Mouse (Mus musculus): ENCODE data around the gene Npm3. TPM values are rescaled to one million over a fixed set of nuclear protein-coding genes. Genes with fewer than 3 reads are reported as not detected.
A peak's percentile ranks its signal among the peaks of the same experiment; 100 is the strongest.

Gene Npm3
- 12.0 and 12.4 TPM in 2 replicates for polyA plus RNA-seq (2016; fragmentation: Nextera tagmentation; extraction: Ambion mirVana)

GRCm38 (mm10) chr19:45749243-45750043 is at the start of gene Npm3:
TSS of gene Npm3 (minus strand) at chr19:45749591.
- Histone ChIP-seq H3K4me1 (peaks cover 47% of the 10 kb centered on the region), H3K27ac (replicated peaks) (peak within 1 kb of the TSS; percentile 88), H3K27me3 (replicated peaks; ENCODE audit: low read depth, poor library complexity, severe bottlenecking) (peaks cover 35% of the 10 kb centered on the region), H3K36me3 (replicated peaks) (peaks cover 37% of the 10 kb centered on the region), H3K9me3 (no peaks in the 10 kb centered on the region), H3K4me3 (peak within 1 kb of the TSS; percentile 98)
- WGBS = under 1% methylated on average over 59 of the region's 60 CpGs
- peak; percentile 93 for DNase-seq (ENCODE audit: low spot score)

GRCm38 (mm10) chr19:45796879-45797278 is 47.5 kb upstream of the Npm3 start:
- WGBS = 77% methylated on average over 15 of the region's 15 CpGs
- Histone ChIP-seq H3K27me3 (replicated peaks; ENCODE audit: low read depth, poor library complexity, severe bottlenecking) (no peaks in the 10 kb centered on the region; the same call in 1 of the 2 replicates), H3K36me3 (replicated peaks) (no peaks in the 10 kb centered on the region), H3K9me3 (no peaks in the 10 kb centered on the region), H3K4me1 (peaks cover 12% of the 10 kb centered on the region), H3K27ac (replicated peaks) (no peak overlapping the region), H3K4me3 (no peak overlapping the region)
- no peak for DNase-seq (ENCODE audit: low spot score)

DNA sequence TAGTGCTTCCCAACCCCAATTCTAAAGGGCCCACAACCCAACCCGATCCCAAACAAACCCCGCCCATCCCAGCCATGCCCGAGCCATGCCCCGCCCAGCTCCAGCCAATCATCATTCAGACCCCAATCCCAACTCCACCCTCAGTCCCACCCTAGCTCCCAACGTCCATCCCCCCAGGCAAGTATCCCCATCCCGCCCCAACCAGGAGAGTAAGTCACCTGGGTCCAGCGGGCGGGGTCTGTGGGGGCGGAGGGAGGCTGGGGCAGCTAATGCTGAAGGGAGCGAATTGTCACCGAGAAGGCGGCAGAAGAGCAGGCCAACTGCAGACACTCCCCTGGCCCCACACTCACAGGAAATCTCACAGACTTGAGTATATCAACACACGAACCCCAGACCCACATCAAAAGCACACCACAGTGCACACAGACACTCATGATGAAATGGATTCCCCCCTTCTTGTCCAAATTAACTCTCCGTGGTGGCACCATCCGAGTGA is 46.7 kb upstream of the Npm3 start:
- Histone ChIP-seq H3K9me3 (no peaks in the 10 kb centered on the region), H3K36me3 (replicated peaks) (no peaks in the 10 kb centered on the region), H3K27me3 (replicated peaks; ENCODE audit: low read depth, poor library complexity, severe bottlenecking) (no peaks in the 10 kb centered on the region; the same call in 1 of the 2 replicates), H3K27ac (replicated peaks) (peak overlapping the region; percentile 14; the same call in 1 of the 2 replicates), H3K4me1 (peaks cover 12% of the 10 kb centered on the region), H3K4me3 (peak overlapping the region; percentile 52)
- WGBS = 7% methylated on average over 15 of the region's 15 CpGs
- peak; percentile 76 for DNase-seq (ENCODE audit: low spot score)

DNA sequence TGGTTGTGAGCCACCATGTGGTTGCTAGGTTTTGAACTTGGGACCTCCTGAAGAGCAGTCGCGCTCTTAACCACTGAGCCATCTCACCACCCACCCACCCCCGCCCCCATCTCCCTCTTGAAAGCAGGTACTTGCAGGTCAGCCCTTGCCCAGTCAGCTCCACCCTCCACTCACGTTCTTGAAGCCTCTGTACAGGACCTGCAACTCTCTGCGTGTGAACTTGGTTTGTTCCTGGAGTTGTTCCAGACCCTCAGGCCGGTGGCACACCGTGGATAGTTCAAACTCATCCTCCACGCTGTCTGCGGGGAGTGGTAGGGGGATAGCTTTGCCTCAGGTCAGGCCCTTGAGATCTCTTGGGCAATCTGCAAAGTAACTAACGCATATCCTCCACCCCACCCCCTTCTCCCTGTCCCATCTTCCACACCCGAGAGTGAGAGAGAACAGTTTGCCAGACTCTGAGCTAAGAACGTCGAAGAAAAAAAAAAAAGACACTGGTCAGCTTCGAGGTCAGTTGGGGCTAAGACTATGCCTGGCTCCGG is 46.1 kb upstream of the Npm3 start:
- peak overlapping the region; percentile 52 for H3K4me3 ChIP-seq

GRCm38 (mm10) chr19:45794718-45795117 is 45.3 kb upstream of the Npm3 start:
- no peak for DNase-seq (ENCODE audit: low spot score)
- no peak overlapping the region for H3K27ac ChIP-seq (replicated peaks)
- peaks cover 15% of the 10 kb centered on the region for H3K4me1 ChIP-seq
- 78% methylated on average over 6 of the region's 6 CpGs for whole genome bisulfite sequencing
- no peaks in the 10 kb centered on the region; the same call in 1 of the 2 replicates for H3K27me3 ChIP-seq (replicated peaks; ENCODE audit: low read depth, poor library complexity, severe bottlenecking)
- H3K9me3 ChIP-seq = no peaks in the 10 kb centered on the region
- no peak overlapping the region for H3K4me3 ChIP-seq
- no peaks in the 10 kb centered on the region for H3K36me3 ChIP-seq (replicated peaks)

More for the DNA sequence above, 46.1 kb upstream of the Npm3 start:
- Histone ChIP-seq H3K27ac (replicated peaks) (no peak overlapping the region), H3K9me3 (no peaks in the 10 kb centered on the region), H3K36me3 (replicated peaks) (no peaks in the 10 kb centered on the region), H3K27me3 (replicated peaks; ENCODE audit: low read depth, poor library complexity, severe bottlenecking) (no peaks in the 10 kb centered on the region; the same call in 1 of the 2 replicates), H3K4me1 (peaks cover 15% of the 10 kb centered on the region)
- WGBS = 33% methylated on average over 15 of the region's 15 CpGs
- DNase-seq (ENCODE audit: low spot score) = no peak

- DNase-seq (ENCODE audit: low spot score) = no peak
- no peaks in the 10 kb centered on the region for H3K36me3 ChIP-seq (replicated peaks)
- H3K27me3 ChIP-seq (replicated peaks; ENCODE audit: low read depth, poor library complexity, severe bottlenecking) = no peaks in the 10 kb centered on the region; the same call in 1 of the 2 replicates
- peaks cover 15% of the 10 kb centered on the region for H3K4me1 ChIP-seq
- H3K27ac ChIP-seq (replicated peaks) = no peak overlapping the region; the same call in 1 of the 2 replicates
- 82% methylated on average over 6 of the region's 6 CpGs for WGBS
- H3K9me3 ChIP-seq = no peaks in the 10 kb centered on the region
- no peak overlapping the region for H3K4me3 ChIP-seq
These were observed 43.0 kb upstream of the Npm3 start for GRCm38 (mm10) chr19:45792404-45792803.

- WGBS = 78% methylated on average over 13 of the region's 13 CpGs
- no peak for DNase-seq (ENCODE audit: low spot score)
- H3K27ac ChIP-seq (replicated peaks) = no peak overlapping the region
- H3K9me3 ChIP-seq = no peaks in the 10 kb centered on the region
- 0 out of 2 replicates have a peak, but pooled peaks cover 4% of the 10 kb centered on the region for H3K4me1 ChIP-seq
- H3K27me3 ChIP-seq (replicated peaks; ENCODE audit: low read depth, poor library complexity, severe bottlenecking) = no peaks in the 10 kb centered on the region
- no peak overlapping the region for H3K4me3 ChIP-seq
- H3K36me3 ChIP-seq (replicated peaks) = no peaks in the 10 kb centered on the region
These were observed 40.8 kb upstream of the Npm3 start for GRCm38 (mm10) chr19:45789888-45790874.

- no peak for DNase-seq (ENCODE audit: low spot score)
- no peaks in the 10 kb centered on the region for H3K27me3 ChIP-seq (replicated peaks; ENCODE audit: low read depth, poor library complexity, severe bottlenecking)
- no peaks in the 10 kb centered on the region for H3K9me3 ChIP-seq
- H3K36me3 ChIP-seq (replicated peaks) = no peaks in the 10 kb centered on the region
- no peak overlapping the region for H3K27ac ChIP-seq (replicated peaks)
- H3K4me1 ChIP-seq = 0 out of 2 replicates have a peak, but pooled peaks cover 4% of the 10 kb centered on the region
- no peak overlapping the region for H3K4me3 ChIP-seq
- WGBS = 82% methylated on average over 7 of the region's 7 CpGs
These were observed 40.0 kb upstream of the Npm3 start for GRCm38 (mm10) chr19:45789365-45789764.

DNA sequence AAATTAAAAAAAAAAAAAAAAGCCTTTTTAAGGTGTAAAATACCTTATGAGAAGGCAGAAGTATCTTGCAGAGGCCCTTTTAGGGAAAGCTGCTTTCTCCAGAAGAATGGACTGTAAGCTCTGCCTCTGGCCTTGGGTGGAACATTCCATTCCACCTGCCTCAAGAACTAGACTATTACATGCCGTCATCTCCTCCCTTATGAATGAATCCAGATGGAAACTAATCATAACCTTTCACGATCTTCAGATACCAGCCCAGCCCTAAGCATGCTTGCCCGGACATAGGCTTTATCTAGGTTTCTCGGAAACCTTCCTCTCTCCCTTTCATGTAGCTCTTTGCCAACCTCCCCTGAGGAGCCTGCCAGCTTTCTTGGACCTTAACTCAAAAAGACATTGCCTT is 38.9 kb upstream of the Npm3 start:
- no peak overlapping the region for H3K27ac ChIP-seq (replicated peaks)
- no peak for DNase-seq (ENCODE audit: low spot score)
- H3K4me1 ChIP-seq = peaks cover 9% of the 10 kb centered on the region
- WGBS = 87% methylated on average over 4 of the region's 4 CpGs
- no peaks in the 10 kb centered on the region for H3K9me3 ChIP-seq
- H3K36me3 ChIP-seq (replicated peaks) = no peaks in the 10 kb centered on the region
- no peak overlapping the region for H3K4me3 ChIP-seq
- H3K27me3 ChIP-seq (replicated peaks; ENCODE audit: low read depth, poor library complexity, severe bottlenecking) = no peaks in the 10 kb centered on the region

DNA sequence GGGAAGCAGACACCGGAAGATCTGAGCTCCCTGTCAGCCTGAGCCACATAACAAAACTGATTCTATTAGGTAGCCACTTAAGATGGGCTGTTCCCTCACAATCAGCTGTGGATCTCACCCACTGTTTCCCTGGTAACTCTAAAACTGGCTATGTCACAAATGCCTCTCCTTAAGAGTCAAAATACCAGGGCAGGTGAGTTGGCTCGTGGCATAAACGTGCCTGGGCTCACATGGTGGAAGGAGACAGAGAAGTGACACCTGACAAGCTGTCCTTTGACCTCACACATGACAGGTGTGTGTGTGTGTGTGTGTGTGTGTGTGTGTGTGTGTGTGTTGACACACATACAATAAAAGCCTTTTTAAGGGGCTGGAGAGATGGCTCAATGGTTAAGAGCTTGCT is 38.1 kb upstream of the Npm3 start:
- 80% methylated on average over 3 of the region's 3 CpGs for WGBS
- no peak for DNase-seq (ENCODE audit: low spot score)
- H3K9me3 ChIP-seq = no peaks in the 10 kb centered on the region

DNA sequence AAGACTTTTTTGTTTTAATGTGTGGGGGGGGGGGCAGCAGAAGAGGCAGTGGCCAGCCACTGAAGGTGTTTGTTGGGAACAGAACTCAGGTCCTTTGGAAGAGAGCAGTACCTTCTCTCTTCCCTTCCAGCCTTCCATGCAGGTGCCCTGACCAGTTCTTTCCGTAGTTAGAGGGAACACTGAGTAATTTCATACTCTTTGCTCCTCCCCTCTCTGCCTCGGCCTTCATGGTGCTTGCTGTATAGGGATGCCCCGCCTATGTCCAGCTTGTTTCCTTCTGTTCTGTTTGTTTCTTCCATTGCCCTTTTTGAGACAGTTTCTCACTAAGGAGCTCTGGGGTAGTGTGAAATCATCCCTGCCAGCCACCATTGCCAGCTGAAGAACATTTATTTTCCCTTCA is 36.1 kb upstream of the Npm3 start:
- no peak overlapping the region for H3K27ac ChIP-seq (replicated peaks)
- H3K9me3 ChIP-seq = no peaks in the 10 kb centered on the region
- no peaks in the 10 kb centered on the region for H3K27me3 ChIP-seq (replicated peaks; ENCODE audit: low read depth, poor library complexity, severe bottlenecking)
- no peak for DNase-seq (ENCODE audit: low spot score)
- H3K36me3 ChIP-seq (replicated peaks) = peaks cover 10% of the 10 kb centered on the region
- 64% methylated on average over 3 of the region's 3 CpGs for WGBS
- H3K4me3 ChIP-seq = no peak overlapping the region
- peaks cover 24% of the 10 kb centered on the region for H3K4me1 ChIP-seq

More for the DNA sequence above, 38.1 kb upstream of the Npm3 start:
- H3K27me3 ChIP-seq (replicated peaks; ENCODE audit: low read depth, poor library complexity, severe bottlenecking) = no peaks in the 10 kb centered on the region
- no peak overlapping the region for H3K4me3 ChIP-seq
- H3K36me3 ChIP-seq (replicated peaks) = no peaks in the 10 kb centered on the region
- peaks cover 9% of the 10 kb centered on the region for H3K4me1 ChIP-seq
- H3K27ac ChIP-seq (replicated peaks) = no peak overlapping the region
